Mouse (Mus musculus): ENCODE results near the gene Tnfrsf8. TPM values are rescaled to one million over a fixed set of nuclear protein-coding genes. Genes with fewer than 3 reads are reported as not detected.

Gene Tnfrsf8
- total and polyA plus RNA-seq, 2 experiments, result 0.02 to 0.09 TPM

GRCm38 (mm10) chr4:145231732-145232131, 83.2 kb downstream of the Tnfrsf8 start:
- H3K27me3 ChIP-seq (ENCODE audit: control insufficient read depth, insufficient read depth, low read length), result no peaks in the 10 kb centered on the region
- DNase-seq (ENCODE audit: extremely low read depth, low read depth, low spot score), result peak; percentile 33
- H3K4me1 ChIP-seq (ENCODE audit: control insufficient read depth, insufficient read depth, low read length), result peaks cover 19% of the 10 kb centered on the region
- no peak overlapping the region for H3K4me3 ChIP-seq (ENCODE audit: insufficient read depth, low read depth, low read length)
- H3K79me2 ChIP-seq (ENCODE audit: control insufficient read depth, insufficient read depth, low read length), result peaks cover 35% of the 10 kb centered on the region
- no peak overlapping the region for H3K9ac ChIP-seq (ENCODE audit: low read depth, low read length)
- WGBS, result 79% methylated on average over 5 of the region's 5 CpGs
- TF ChIP-seq POLR2A (IDR thresholded peaks at IDR 0.05; ENCODE audit: extremely low read depth, insufficient read depth, low read length), result no peak
- TF ChIP-seq CTCF (IDR thresholded peaks at IDR 0.05; ENCODE audit: low read depth, low read length), result no peak
- H3K36me3 ChIP-seq (ENCODE audit: control insufficient read depth, insufficient read depth, low read length), result peaks cover 11% of the 10 kb centered on the region; the same call in 1 of the 2 replicates
- no peak overlapping the region for H3K27ac ChIP-seq (replicated peaks; ENCODE audit: insufficient read depth, low read depth, low read length)

GRCm38 (mm10) chr4:145230647-145231046, 84.3 kb downstream of the Tnfrsf8 start:
- 91% methylated on average over 2 of the region's 2 CpGs for WGBS
- Histone ChIP-seq H3K79me2 (ENCODE audit: control insufficient read depth, insufficient read depth, low read length) (peaks cover 26% of the 10 kb centered on the region), H3K4me3 (ENCODE audit: insufficient read depth, low read depth, low read length) (no peak overlapping the region), H3K27me3 (ENCODE audit: control insufficient read depth, insufficient read depth, low read length) (no peaks in the 10 kb centered on the region), H3K27ac (replicated peaks; ENCODE audit: insufficient read depth, low read depth, low read length) (no peak overlapping the region), H3K9ac (ENCODE audit: low read depth, low read length) (no peak overlapping the region), H3K4me1 (ENCODE audit: control insufficient read depth, insufficient read depth, low read length) (peaks cover 17% of the 10 kb centered on the region), H3K36me3 (ENCODE audit: control insufficient read depth, insufficient read depth, low read length) (peaks cover 13% of the 10 kb centered on the region; the same call in 1 of the 2 replicates)
- DNase-seq (ENCODE audit: extremely low read depth, low read depth, low spot score), result no peak
- TF ChIP-seq POLR2A (IDR thresholded peaks at IDR 0.05; ENCODE audit: extremely low read depth, insufficient read depth, low read length), result no peak
- TF ChIP-seq CTCF (IDR thresholded peaks at IDR 0.05; ENCODE audit: low read depth, low read length), result no peak

DNA sequence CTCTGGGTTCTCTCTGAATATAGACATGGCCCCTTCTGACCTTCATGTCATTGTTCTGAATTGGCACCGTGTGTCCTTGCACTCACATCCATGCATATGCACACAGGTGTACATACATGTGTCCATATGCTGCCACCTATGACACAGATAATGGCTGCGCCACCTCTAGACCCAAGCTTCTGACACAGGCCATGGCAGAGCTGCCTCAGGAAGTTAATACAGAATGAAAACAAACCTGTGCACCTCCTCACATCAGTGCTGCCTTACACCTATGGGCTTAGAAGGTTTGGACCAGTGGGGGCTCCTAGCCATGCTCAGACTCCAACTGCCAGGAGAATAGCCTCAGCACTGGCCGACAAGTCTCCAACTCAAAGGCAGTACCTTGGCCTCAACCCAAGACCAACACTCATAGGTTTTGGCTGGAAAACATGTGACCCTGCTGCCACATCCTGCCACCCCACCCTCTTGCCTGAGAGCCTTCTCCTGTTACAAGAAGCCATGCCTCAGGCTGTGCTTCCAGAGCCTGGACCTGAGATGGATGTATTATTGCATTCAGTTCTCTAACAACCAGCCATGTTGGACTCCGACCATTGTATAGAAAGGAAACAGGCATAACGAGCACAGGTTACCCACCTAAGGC, 85.3 kb downstream of the Tnfrsf8 start:
- Histone ChIP-seq H3K36me3 (ENCODE audit: control insufficient read depth, insufficient read depth, low read length) (peaks cover 19% of the 10 kb centered on the region; the same call in 1 of the 2 replicates), H3K9ac (ENCODE audit: low read depth, low read length) (no peak overlapping the region), H3K79me2 (ENCODE audit: control insufficient read depth, insufficient read depth, low read length) (peaks cover 20% of the 10 kb centered on the region; the same call in 1 of the 2 replicates), H3K4me3 (ENCODE audit: insufficient read depth, low read depth, low read length) (no peak overlapping the region), H3K27ac (replicated peaks; ENCODE audit: insufficient read depth, low read depth, low read length) (no peak overlapping the region; the same call in 1 of the 2 replicates), H3K4me1 (ENCODE audit: control insufficient read depth, insufficient read depth, low read length) (peaks cover 17% of the 10 kb centered on the region), H3K27me3 (ENCODE audit: control insufficient read depth, insufficient read depth, low read length) (no peaks in the 10 kb centered on the region)
- no peak for TF ChIP-seq CTCF (IDR thresholded peaks at IDR 0.05; ENCODE audit: low read depth, low read length)
- no peak for TF ChIP-seq POLR2A (IDR thresholded peaks at IDR 0.05; ENCODE audit: extremely low read depth, insufficient read depth, low read length)
- WGBS, result 71% methylated on average over 5 of the region's 5 CpGs
- peak; percentile 52 for DNase-seq (ENCODE audit: extremely low read depth, low read depth, low spot score)

- H3K79me2 ChIP-seq (ENCODE audit: control insufficient read depth, insufficient read depth, low read length), result peaks cover 20% of the 10 kb centered on the region; the same call in 1 of the 2 replicates
- H3K27me3 ChIP-seq (ENCODE audit: control insufficient read depth, insufficient read depth, low read length), result no peaks in the 10 kb centered on the region
- H3K4me3 ChIP-seq (ENCODE audit: insufficient read depth, low read depth, low read length), result no peak overlapping the region
- H3K36me3 ChIP-seq (ENCODE audit: control insufficient read depth, insufficient read depth, low read length), result peaks cover 22% of the 10 kb centered on the region; the same call in 1 of the 2 replicates
- H3K27ac ChIP-seq (replicated peaks; ENCODE audit: insufficient read depth, low read depth, low read length), result no peak overlapping the region
- peaks cover 17% of the 10 kb centered on the region for H3K4me1 ChIP-seq (ENCODE audit: control insufficient read depth, insufficient read depth, low read length)
- no peak for DNase-seq (ENCODE audit: extremely low read depth, low read depth, low spot score)
- H3K9ac ChIP-seq (ENCODE audit: low read depth, low read length), result no peak overlapping the region
- TF ChIP-seq POLR2A (IDR thresholded peaks at IDR 0.05; ENCODE audit: extremely low read depth, insufficient read depth, low read length) (no peak), CTCF (IDR thresholded peaks at IDR 0.05; ENCODE audit: low read depth, low read length) (no peak)
- 84% methylated on average over 6 of the region's 6 CpGs for WGBS
Observed at GRCm38 (mm10) chr4:145229051-145229450, 85.9 kb downstream of the Tnfrsf8 start.

- H3K79me2 ChIP-seq (ENCODE audit: control insufficient read depth, insufficient read depth, low read length), result 0 out of 2 replicates have a peak, but pooled peaks cover 1% of the 10 kb centered on the region
- peaks cover 38% of the 10 kb centered on the region for H3K36me3 ChIP-seq (ENCODE audit: control insufficient read depth, insufficient read depth, low read length)
- no peak overlapping the region for H3K27ac ChIP-seq (replicated peaks; ENCODE audit: insufficient read depth, low read depth, low read length)
- H3K4me3 ChIP-seq (ENCODE audit: insufficient read depth, low read depth, low read length), result no peak overlapping the region
- no peak overlapping the region for H3K9ac ChIP-seq (ENCODE audit: low read depth, low read length)
- no peak for DNase-seq (ENCODE audit: extremely low read depth, low read depth, low spot score)
- no peaks in the 10 kb centered on the region for H3K27me3 ChIP-seq (ENCODE audit: control insufficient read depth, insufficient read depth, low read length)
- H3K4me1 ChIP-seq (ENCODE audit: control insufficient read depth, insufficient read depth, low read length), result peaks cover 25% of the 10 kb centered on the region
- 96% methylated on average over 4 of the region's 4 CpGs for WGBS
- TF ChIP-seq POLR2A (IDR thresholded peaks at IDR 0.05; ENCODE audit: extremely low read depth, insufficient read depth, low read length) (no peak), CTCF (IDR thresholded peaks at IDR 0.05; ENCODE audit: low read depth, low read length) (no peak)
Observed at GRCm38 (mm10) chr4:145224613-145225012, 90.4 kb downstream of the Tnfrsf8 start.

GRCm38 (mm10) chr4:145222064-145222463, 92.9 kb downstream of the Tnfrsf8 start:
- Histone ChIP-seq H3K9ac (ENCODE audit: low read depth, low read length) (peak overlapping the region; percentile 34), H3K4me3 (ENCODE audit: insufficient read depth, low read depth, low read length) (no peak overlapping the region), H3K4me1 (ENCODE audit: control insufficient read depth, insufficient read depth, low read length) (peaks cover 35% of the 10 kb centered on the region), H3K27me3 (ENCODE audit: control insufficient read depth, insufficient read depth, low read length) (no peaks in the 10 kb centered on the region), H3K36me3 (ENCODE audit: control insufficient read depth, insufficient read depth, low read length) (peaks cover 35% of the 10 kb centered on the region), H3K79me2 (ENCODE audit: control insufficient read depth, insufficient read depth, low read length) (no peaks in the 10 kb centered on the region; the same call in 1 of the 2 replicates), H3K27ac (replicated peaks; ENCODE audit: insufficient read depth, low read depth, low read length) (peak overlapping the region; percentile 82)
- 48% methylated on average over 8 of the region's 8 CpGs for WGBS
- no peak for TF ChIP-seq CTCF (IDR thresholded peaks at IDR 0.05; ENCODE audit: low read depth, low read length)
- TF ChIP-seq POLR2A (IDR thresholded peaks at IDR 0.05; ENCODE audit: extremely low read depth, insufficient read depth, low read length), result no peak
- peak; percentile 79 for DNase-seq (ENCODE audit: extremely low read depth, low read depth, low spot score)

Measured in liver, adult 2 months (tissue).